Mouse (Mus musculus) ES-E14 (cell line): Measurements from ENCODE around the gene Sox5.

Experiments used
- CHD2 ChIP-seq: IDR thresholded peaks from 2 replicates; pipeline ENCODE4 v1.6.1; 2014; ENCODE audit warnings: mild to moderate bottlenecking, low read depth, low read length, inconsistent platforms
- MAFK ChIP-seq: IDR thresholded peaks from 2 replicates; pipeline ENCODE4 v1.6.1; 2014; ENCODE audit warnings: mild to moderate bottlenecking, low read depth, low read length, inconsistent platforms; ENCODE audit not compliant: insufficient read depth

DNA sequence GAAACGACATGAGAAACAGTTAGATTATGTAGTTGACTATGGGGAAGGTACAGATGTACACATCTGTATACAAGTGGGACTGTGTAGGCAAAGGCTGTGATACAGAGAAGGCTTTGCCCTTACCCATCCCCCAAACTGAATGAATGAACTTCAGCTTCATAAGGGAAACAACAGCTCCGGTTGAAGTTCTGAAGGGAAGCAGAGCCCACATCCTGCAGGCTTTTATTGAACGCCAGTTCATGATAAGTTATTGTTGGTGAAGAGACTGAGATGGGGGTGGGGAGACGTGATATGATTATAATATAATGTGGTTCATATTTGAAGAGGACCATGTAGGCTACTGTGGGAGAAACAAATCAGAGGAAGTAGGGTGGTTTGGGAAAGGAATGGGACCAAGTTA lies 424.7 kb downstream of the Sox5 start:
- TF ChIP-seq CHD2 = no peak
- TF ChIP-seq MAFK = no peak
